Mouse (Mus musculus): Measurements from ENCODE around the gene Rnf220. TPM values are rescaled to one million over a fixed set of nuclear protein-coding genes. Genes with fewer than 3 reads are reported as not detected.

Rnf220 gene
- polyA plus RNA-seq, 1 experiment from 2014 or later = 51.5 TPM

DNA sequence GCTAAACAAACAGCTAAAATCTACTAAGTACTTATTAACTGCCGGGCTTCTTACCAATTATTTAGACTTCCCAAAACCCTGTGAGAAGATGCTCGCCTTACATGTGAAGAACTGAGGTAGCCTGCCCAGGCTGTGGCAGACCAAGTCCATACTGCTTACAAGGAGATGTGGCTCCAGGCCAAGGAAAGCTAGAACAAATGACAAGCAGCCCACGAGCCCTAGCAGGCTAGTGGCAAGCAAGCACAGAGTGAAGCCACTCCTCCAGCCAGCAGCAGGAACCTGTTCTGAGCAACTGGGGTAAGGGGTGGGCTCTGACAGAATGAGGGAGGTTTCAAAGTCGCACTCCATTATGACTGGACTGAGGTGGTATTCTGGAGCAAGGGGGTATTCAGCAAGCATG lies 222.1 kb downstream of the Rnf220 start:
- no peaks in the 10 kb centered on the region; the same call in 1 of the 2 replicates for H3K4me1 ChIP-seq (ENCODE audit: control insufficient read depth, insufficient read depth, low read length)
- H3K9me3 ChIP-seq (replicated peaks; ENCODE audit: control insufficient read depth, low read length) = no peaks in the 10 kb centered on the region; the same call in 1 of the 2 replicates
- H3K4me2 ChIP-seq (ENCODE audit: low read depth, low read length) = no peak overlapping the region
- no peak overlapping the region for H3K27ac ChIP-seq (replicated peaks; ENCODE audit: low read depth, low read length)
- no peaks in the 10 kb centered on the region for H3K27me3 ChIP-seq (ENCODE audit: control insufficient read depth, insufficient read depth, low read length)
- ATAC-seq (replicated peaks; ENCODE audit: insufficient number of reproducible peaks, low FRiP score, low TSS enrichment, low read depth) (no peak), DNase-seq (ENCODE audit: low spot score) (no peak)
- no peak overlapping the region for H3K4me3 ChIP-seq (ENCODE audit: low read depth, low read length)
- peaks cover 37% of the 10 kb centered on the region for H3K36me3 ChIP-seq (replicated peaks; ENCODE audit: control insufficient read depth, insufficient read depth, low read depth, low read length)
- H3K9ac ChIP-seq (replicated peaks; ENCODE audit: low read length) = no peak overlapping the region
- 90% methylated on average over 4 of the region's 4 CpGs for WGBS

DNA sequence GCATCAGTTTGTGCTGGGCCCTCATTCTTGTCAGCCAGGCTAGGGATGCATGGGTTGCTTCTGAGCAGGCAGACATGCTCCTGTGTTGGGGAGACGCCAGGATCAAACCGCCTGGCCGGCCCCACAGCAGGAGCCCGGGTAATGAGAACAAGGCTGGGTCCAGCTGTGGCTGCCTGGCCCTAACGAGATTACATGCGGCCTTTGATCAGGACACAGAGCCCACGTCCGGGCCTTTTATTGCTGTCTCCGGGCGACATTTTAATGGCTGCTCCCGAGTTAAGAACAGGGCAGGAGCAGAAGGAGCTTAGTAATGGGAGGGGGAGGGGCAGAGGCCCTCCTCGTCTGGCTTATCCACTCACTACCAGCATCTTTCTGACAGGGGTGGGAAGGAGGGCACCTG lies 224.4 kb downstream of the Rnf220 start:
- H3K9ac ChIP-seq (replicated peaks; ENCODE audit: low read length) = no peak overlapping the region
- DNase-seq (ENCODE audit: low spot score) (peak; percentile 47), ATAC-seq (replicated peaks; ENCODE audit: insufficient number of reproducible peaks, low FRiP score, low TSS enrichment, low read depth) (no peak)
- H3K9me3 ChIP-seq (replicated peaks; ENCODE audit: control insufficient read depth, low read length) = no peaks in the 10 kb centered on the region; the same call in 1 of the 2 replicates
- no peaks in the 10 kb centered on the region for H3K27me3 ChIP-seq (ENCODE audit: control insufficient read depth, insufficient read depth, low read length)
- H3K4me3 ChIP-seq (ENCODE audit: low read depth, low read length) = no peak overlapping the region
- H3K4me1 ChIP-seq (ENCODE audit: control insufficient read depth, insufficient read depth, low read length) = no peaks in the 10 kb centered on the region; the same call in 1 of the 2 replicates
- 19% methylated on average over 12 of the region's 12 CpGs for WGBS
- H3K27ac ChIP-seq (replicated peaks; ENCODE audit: low read depth, low read length) = no peak overlapping the region; the same call in 1 of the 2 replicates
- no peak overlapping the region for H3K4me2 ChIP-seq (ENCODE audit: low read depth, low read length)
- H3K36me3 ChIP-seq (replicated peaks; ENCODE audit: control insufficient read depth, insufficient read depth, low read depth, low read length) = peaks cover 31% of the 10 kb centered on the region

DNA sequence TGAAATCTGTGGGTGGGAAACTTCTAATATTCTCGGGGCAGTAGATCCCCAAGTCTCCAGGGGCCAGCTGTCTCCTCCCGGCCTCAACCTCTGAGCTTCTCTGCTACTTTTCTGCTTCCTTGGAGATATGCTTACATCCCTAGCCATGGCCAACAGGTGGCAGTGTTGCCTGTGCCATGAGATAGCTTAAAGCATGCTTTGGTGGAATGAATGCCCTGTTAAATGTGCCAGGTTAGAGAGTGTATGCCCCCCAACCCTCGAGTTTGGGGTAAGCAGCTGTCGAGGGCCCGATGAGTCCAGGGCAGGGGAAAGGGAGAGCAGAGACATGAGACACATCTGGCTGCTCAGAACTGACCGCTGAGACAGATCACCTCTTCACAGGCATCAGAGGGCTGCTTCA lies 226.6 kb downstream of the Rnf220 start:
- H3K27me3 ChIP-seq (ENCODE audit: control insufficient read depth, insufficient read depth, low read length) = no peaks in the 10 kb centered on the region
- H3K4me2 ChIP-seq (ENCODE audit: low read depth, low read length) = no peak overlapping the region
- H3K36me3 ChIP-seq (replicated peaks; ENCODE audit: control insufficient read depth, insufficient read depth, low read depth, low read length) = peaks cover 22% of the 10 kb centered on the region
- no peak overlapping the region for H3K9ac ChIP-seq (replicated peaks; ENCODE audit: low read length)
- H3K27ac ChIP-seq (replicated peaks; ENCODE audit: low read depth, low read length) = no peak overlapping the region
- 12% methylated on average over 6 of the region's 6 CpGs for WGBS
- ATAC-seq (replicated peaks; ENCODE audit: insufficient number of reproducible peaks, low FRiP score, low TSS enrichment, low read depth) = 0 out of 2 replicates have a peak, but pooled peaks have one; percentile 4
- H3K9me3 ChIP-seq (replicated peaks; ENCODE audit: control insufficient read depth, low read length) = no peaks in the 10 kb centered on the region; the same call in 1 of the 2 replicates
- no peaks in the 10 kb centered on the region; the same call in 1 of the 2 replicates for H3K4me1 ChIP-seq (ENCODE audit: control insufficient read depth, insufficient read depth, low read length)
- DNase-seq (ENCODE audit: low spot score) = peak; percentile 86
- no peak overlapping the region for H3K4me3 ChIP-seq (ENCODE audit: low read depth, low read length)

DNA sequence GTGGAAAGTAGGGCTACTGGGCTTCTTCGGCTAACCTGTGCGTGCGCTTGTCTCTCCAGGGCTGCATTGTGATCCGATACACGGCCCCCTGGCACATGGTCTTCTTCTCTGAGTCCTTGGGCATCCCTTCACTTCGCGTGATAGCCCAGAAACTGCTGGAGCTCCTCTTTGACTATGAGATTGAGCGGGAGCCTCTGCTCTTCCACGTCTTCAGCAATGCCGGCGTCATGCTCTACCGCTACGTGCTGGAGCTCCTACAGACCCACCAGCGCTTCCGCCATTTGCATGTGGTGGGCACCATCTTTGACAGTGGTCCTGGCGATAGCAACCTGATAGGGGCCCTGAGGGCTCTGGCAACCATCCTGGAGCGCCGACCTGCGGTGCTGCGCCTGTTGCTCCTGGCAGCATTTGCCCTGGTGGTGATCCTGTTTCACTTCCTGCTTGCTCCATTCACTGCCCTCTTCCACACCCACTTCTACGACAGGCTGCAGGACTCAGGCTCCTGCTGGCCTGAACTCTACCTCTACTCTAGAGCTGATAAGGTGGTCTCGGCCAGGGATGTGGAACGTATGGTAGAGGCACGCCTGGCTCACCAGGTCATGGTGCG lies 228.9 kb downstream of the Rnf220 start:
- ATAC-seq (replicated peaks; ENCODE audit: insufficient number of reproducible peaks, low FRiP score, low TSS enrichment, low read depth) (no peak), DNase-seq (ENCODE audit: low spot score) (no peak)
- no peak overlapping the region for H3K27ac ChIP-seq (replicated peaks; ENCODE audit: low read depth, low read length)
- no peaks in the 10 kb centered on the region; the same call in 1 of the 2 replicates for H3K4me1 ChIP-seq (ENCODE audit: control insufficient read depth, insufficient read depth, low read length)
- H3K9me3 ChIP-seq (replicated peaks; ENCODE audit: control insufficient read depth, low read length) = no peaks in the 10 kb centered on the region
- WGBS = 82% methylated on average over 25 of the region's 25 CpGs
- H3K4me3 ChIP-seq (ENCODE audit: low read depth, low read length) = no peak overlapping the region
- H3K9ac ChIP-seq (replicated peaks; ENCODE audit: low read length) = no peak overlapping the region
- no peaks in the 10 kb centered on the region for H3K27me3 ChIP-seq (ENCODE audit: control insufficient read depth, insufficient read depth, low read length)
- no peak overlapping the region for H3K4me2 ChIP-seq (ENCODE audit: low read depth, low read length)
- peaks cover 4% of the 10 kb centered on the region for H3K36me3 ChIP-seq (replicated peaks; ENCODE audit: control insufficient read depth, insufficient read depth, low read depth, low read length)

DNA sequence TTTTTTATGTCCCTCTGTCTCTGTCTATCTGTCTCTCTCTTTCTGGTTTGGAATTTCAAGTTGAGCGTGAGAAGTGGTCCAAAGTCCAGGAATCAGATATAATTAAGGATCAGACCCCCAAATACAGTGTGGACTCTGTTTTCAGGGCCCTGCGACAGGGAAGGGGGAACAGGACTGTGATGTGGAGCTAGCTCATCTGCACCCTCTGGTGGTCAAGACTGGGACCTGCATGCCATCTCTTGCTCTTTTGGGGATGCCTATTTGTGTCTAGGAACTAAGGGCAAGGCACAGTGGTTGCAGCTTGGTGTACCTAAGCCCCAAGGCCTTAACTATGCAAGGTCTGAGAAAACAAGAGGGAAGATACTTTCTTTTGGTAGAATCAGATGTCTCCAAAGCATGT lies 229.6 kb downstream of the Rnf220 start:
- DNase-seq (ENCODE audit: low spot score) = peak; percentile 87
- Histone ChIP-seq H3K4me1 (ENCODE audit: control insufficient read depth, insufficient read depth, low read length) (no peaks in the 10 kb centered on the region), H3K4me2 (ENCODE audit: low read depth, low read length) (no peak overlapping the region), H3K27me3 (ENCODE audit: control insufficient read depth, insufficient read depth, low read length) (no peaks in the 10 kb centered on the region), H3K9me3 (replicated peaks; ENCODE audit: control insufficient read depth, low read length) (no peaks in the 10 kb centered on the region), H3K36me3 (replicated peaks; ENCODE audit: control insufficient read depth, insufficient read depth, low read depth, low read length) (peaks cover 3% of the 10 kb centered on the region; the same call in 1 of the 2 replicates), H3K27ac (replicated peaks; ENCODE audit: low read depth, low read length) (no peak overlapping the region), H3K9ac (replicated peaks; ENCODE audit: low read length) (no peak overlapping the region), H3K4me3 (ENCODE audit: low read depth, low read length) (no peak overlapping the region)
- 10% methylated on average over 2 of the region's 2 CpGs for WGBS
- ATAC-seq (replicated peaks; ENCODE audit: insufficient number of reproducible peaks, low FRiP score, low TSS enrichment, low read depth) = no peak

DNA sequence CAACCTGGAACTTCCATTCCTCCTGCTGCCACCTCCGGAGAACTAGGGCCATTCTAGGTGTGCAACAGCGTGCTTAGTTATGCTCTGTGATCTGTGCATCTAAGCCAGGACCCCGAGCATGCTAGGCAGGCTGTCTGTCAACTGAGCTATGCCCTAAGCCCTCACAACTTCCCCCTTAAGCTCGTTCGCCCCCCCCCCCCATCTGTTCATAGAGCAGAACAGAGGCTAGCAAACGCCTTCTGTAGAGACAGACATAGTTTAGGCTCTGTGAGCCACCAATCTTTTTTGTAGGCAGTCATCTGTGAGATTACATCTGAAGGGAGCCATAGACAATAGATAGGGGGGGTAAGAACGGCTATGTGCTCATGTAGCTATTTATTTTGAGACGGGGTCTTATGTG lies 233.9 kb downstream of the Rnf220 start:
- no peaks in the 10 kb centered on the region for H3K4me1 ChIP-seq (ENCODE audit: control insufficient read depth, insufficient read depth, low read length)
- H3K27ac ChIP-seq (replicated peaks; ENCODE audit: low read depth, low read length) = no peak overlapping the region
- no peak overlapping the region for H3K4me2 ChIP-seq (ENCODE audit: low read depth, low read length)
- ATAC-seq (replicated peaks; ENCODE audit: insufficient number of reproducible peaks, low FRiP score, low TSS enrichment, low read depth) = no peak
- WGBS = 76% methylated on average over 8 of the region's 8 CpGs
- H3K36me3 ChIP-seq (replicated peaks; ENCODE audit: control insufficient read depth, insufficient read depth, low read depth, low read length) = no peaks in the 10 kb centered on the region
- no peak for DNase-seq (ENCODE audit: low spot score)
- H3K9ac ChIP-seq (replicated peaks; ENCODE audit: low read length) = no peak overlapping the region
- no peaks in the 10 kb centered on the region for H3K9me3 ChIP-seq (replicated peaks; ENCODE audit: control insufficient read depth, low read length)
- H3K4me3 ChIP-seq (ENCODE audit: low read depth, low read length) = no peak overlapping the region
- no peaks in the 10 kb centered on the region for H3K27me3 ChIP-seq (ENCODE audit: control insufficient read depth, insufficient read depth, low read length)

DNA sequence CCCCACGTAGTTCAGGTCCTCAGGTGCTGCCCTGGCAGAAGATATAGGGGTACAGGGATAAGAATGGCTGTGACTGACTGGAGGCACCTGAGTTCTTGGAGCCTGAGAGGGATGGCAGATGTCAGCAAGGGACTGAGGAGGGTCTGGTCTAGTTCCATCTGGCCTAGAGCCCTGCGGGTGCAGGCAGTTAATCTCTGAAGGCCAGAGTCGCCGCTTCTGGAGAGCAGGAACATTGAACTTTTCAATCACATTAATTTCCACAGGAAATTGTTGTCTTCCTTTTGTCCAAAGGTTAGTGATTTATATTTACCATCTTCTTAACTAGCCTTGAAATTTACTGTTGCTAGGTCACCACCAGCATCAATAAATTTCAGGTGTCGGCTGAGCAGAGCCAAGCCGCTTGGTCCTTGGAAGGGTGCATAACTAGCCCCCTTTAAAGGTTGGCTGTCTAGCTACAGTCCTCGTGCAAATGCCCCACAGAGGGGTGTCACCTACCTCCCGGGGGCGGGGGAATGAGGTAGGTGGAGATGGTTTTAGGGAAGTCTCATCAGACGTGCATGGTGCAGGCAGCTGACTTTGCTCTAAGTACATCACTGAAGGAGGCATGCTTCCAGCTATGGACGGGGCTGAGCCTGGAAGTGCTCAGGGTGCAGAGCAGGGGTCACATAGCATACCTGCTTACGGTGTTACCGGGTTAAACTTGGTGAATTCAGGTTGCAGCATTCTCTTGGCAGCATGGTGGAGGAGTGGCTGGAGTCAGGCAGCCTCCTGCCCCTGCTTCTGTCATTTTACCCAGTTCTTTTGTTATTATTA lies 234.5 kb downstream of the Rnf220 start:
- no peak for ATAC-seq (replicated peaks; ENCODE audit: insufficient number of reproducible peaks, low FRiP score, low TSS enrichment, low read depth)

DNA sequence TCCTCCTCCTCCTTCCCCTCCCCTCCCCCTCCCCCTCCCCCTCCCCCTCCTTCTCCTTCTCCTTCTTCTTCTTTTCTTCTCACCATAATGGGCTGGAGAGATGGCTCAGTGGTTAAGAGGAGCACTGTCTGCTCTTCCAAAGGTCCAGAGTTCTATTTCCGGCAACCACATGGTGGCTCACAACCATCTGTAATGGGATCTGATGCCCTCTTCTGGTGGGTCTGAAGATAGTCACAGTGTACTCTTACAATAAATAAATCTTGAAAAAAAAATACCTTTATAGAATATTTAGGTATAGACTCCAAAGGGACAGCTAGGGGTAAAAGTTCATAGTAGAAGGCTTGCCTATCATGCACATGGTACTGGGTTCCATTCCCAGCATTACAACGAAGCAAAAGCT lies 235.6 kb downstream of the Rnf220 start:
- Histone ChIP-seq H3K4me2 (ENCODE audit: low read depth, low read length) (no peak overlapping the region), H3K27me3 (ENCODE audit: control insufficient read depth, insufficient read depth, low read length) (no peaks in the 10 kb centered on the region), H3K36me3 (replicated peaks; ENCODE audit: control insufficient read depth, insufficient read depth, low read depth, low read length) (no peaks in the 10 kb centered on the region), H3K9me3 (replicated peaks; ENCODE audit: control insufficient read depth, low read length) (no peaks in the 10 kb centered on the region), H3K9ac (replicated peaks; ENCODE audit: low read length) (no peak overlapping the region), H3K4me1 (ENCODE audit: control insufficient read depth, insufficient read depth, low read length) (no peaks in the 10 kb centered on the region), H3K4me3 (ENCODE audit: low read depth, low read length) (no peak overlapping the region), H3K27ac (replicated peaks; ENCODE audit: low read depth, low read length) (no peak overlapping the region)
- ATAC-seq (replicated peaks; ENCODE audit: insufficient number of reproducible peaks, low FRiP score, low TSS enrichment, low read depth) = no peak
- WGBS = 81% methylated on average over 2 of the region's 2 CpGs
- no peak for DNase-seq (ENCODE audit: low spot score)

More for the DNA sequence above, 234.5 kb downstream of the Rnf220 start:
- no peaks in the 10 kb centered on the region for H3K4me1 ChIP-seq (ENCODE audit: control insufficient read depth, insufficient read depth, low read length)
- H3K9me3 ChIP-seq (replicated peaks; ENCODE audit: control insufficient read depth, low read length) = no peaks in the 10 kb centered on the region
- H3K4me2 ChIP-seq (ENCODE audit: low read depth, low read length) = no peak overlapping the region
- no peak overlapping the region for H3K9ac ChIP-seq (replicated peaks; ENCODE audit: low read length)
- 69% methylated on average over 13 of the region's 13 CpGs for WGBS
- no peaks in the 10 kb centered on the region for H3K27me3 ChIP-seq (ENCODE audit: control insufficient read depth, insufficient read depth, low read length)
- DNase-seq (ENCODE audit: low spot score) = no peak
- no peaks in the 10 kb centered on the region for H3K36me3 ChIP-seq (replicated peaks; ENCODE audit: control insufficient read depth, insufficient read depth, low read depth, low read length)
- no peak overlapping the region for H3K4me3 ChIP-seq (ENCODE audit: low read depth, low read length)
- H3K27ac ChIP-seq (replicated peaks; ENCODE audit: low read depth, low read length) = no peak overlapping the region
